8 mouse cellular contexts compared by ENCODE assay signal in genomic region chr2:155613326-155613755, GRCm38 (mm10). TPM values are rescaled to one million over a fixed set of nuclear protein-coding genes. Genes with fewer than 3 reads are reported as not detected.
DNase-seq lines count a peak whose midpoint lies in the region; ATAC-seq and TF ChIP-seq lines count a peak whose summit lies in the region.

No protein-coding gene starts in this region.

- no peaks in the 10 kb centered on the region for H3K27me3 ChIP-seq in lung, postnatal 0 days (replicated peaks; ENCODE audit: insufficient read depth, low read length)

- peaks cover 3% of the 10 kb centered on the region; the same call in 1 of the 2 replicates for H3K4me1 ChIP-seq in lung, postnatal 0 days (ENCODE audit: insufficient read depth, low read depth, low read length)
- H3K4me1 ChIP-seq in olfactory bulb, adult 2 months (ENCODE audit: control insufficient read depth, insufficient read depth, low read length): peaks cover 7% of the 10 kb centered on the region

- WGBS in lung, postnatal 0 days: 3% methylated on average over 20 of the region's 20 CpGs
- WGBS in olfactory bulb, adult 2 months: 10% methylated on average over 20 of the region's 20 CpGs

- TF ChIP-seq EP300 in lung, postnatal 0 days (IDR thresholded peaks at IDR 0.05): no peak

- H3K4me2 ChIP-seq in lung, postnatal 0 days (replicated peaks; ENCODE audit: low read depth, low read length): peak overlapping the region; percentile 48

- H3K27ac ChIP-seq in lung, postnatal 0 days (ENCODE audit: low read length): no peak overlapping the region
- no peak overlapping the region for H3K27ac ChIP-seq in olfactory bulb, adult 2 months (ENCODE audit: insufficient read depth, low read depth, low read length)

- TF ChIP-seq POLR2A in olfactory bulb, adult 2 months (IDR thresholded peaks at IDR 0.05; ENCODE audit: insufficient read depth, low read depth, low read length): no peak

- no peaks in the 10 kb centered on the region for H3K36me3 ChIP-seq in lung, postnatal 0 days (ENCODE audit: insufficient read depth, low read length)

- peak; percentile 92 for ATAC-seq in granulocyte monocyte progenitor cell, adult 5-6 weeks (replicated peaks; ENCODE audit: poor library complexity, severe bottlenecking)
- ATAC-seq in lung, postnatal 0 days: peak; percentile 97

- H3K9me3 ChIP-seq in lung, postnatal 0 days (ENCODE audit: low read length): no peaks in the 10 kb centered on the region

- no peak overlapping the region for H3K9ac ChIP-seq in lung, postnatal 0 days (replicated peaks; ENCODE audit: low read depth)

- peak; percentile 57 for DNase-seq in urinary bladder, postnatal 25 days (ENCODE audit: low spot score)
- DNase-seq in urinary bladder, postnatal 10 days (ENCODE audit: low spot score): no peak
- DNase-seq in cerebellum, postnatal 25 days: peak; percentile 80 to 87
- DNase-seq in kidney, adult 8-10 months: peak; percentile 52 to 71
- DNase-seq in lung, postnatal 0 days (ENCODE audit: low spot score): peak; percentile 83
- no peak for DNase-seq in frontal cortex, postnatal 36 days (ENCODE audit: low spot score in 2 of 2)

- TF ChIP-seq CTCF in lung, postnatal 0 days (IDR thresholded peaks at IDR 0.05): no peak
- no peak for TF ChIP-seq CTCF in olfactory bulb, adult 2 months (IDR thresholded peaks at IDR 0.05; ENCODE audit: insufficient read depth, low read depth, low read length)

- H3K4me3 ChIP-seq in lung, postnatal 0 days (ENCODE audit: low read depth, low read length): peak overlapping the region; percentile 14; the same call in 1 of the 2 replicates
- H3K4me3 ChIP-seq in olfactory bulb, adult 2 months (ENCODE audit: insufficient read depth, low read depth, low read length): peak overlapping the region; percentile 31

RNA-seq across cellular contexts. Expression of gene Myh7b, which starts 2.3 kb away (rescaled TPM):
- total RNA-seq in granulocyte monocyte progenitor cell, adult 5-6 weeks (2014; fragmentation: Nextera tagmentation): 0.37 TPM in 1 of 2 replicates, not detected in the other
- total RNA-seq in granulocyte monocyte progenitor cell, adult 5-6 weeks (2017): not detected in 2 replicates
- polyA plus RNA-seq in lung, postnatal 0 days (2015; fragmentation: Nextera tagmentation; extraction: Ambion mirVana): 0.38 and 0.54 TPM in 2 replicates
- not detected in 2 replicates for polyA plus RNA-seq in olfactory bulb, adult 2 months (2012; ENCODE audit: insufficient read depth, insufficient read length, low replicate concordance, missing spikeins)

RNA-seq across cellular contexts. Expression of gene Gss, which starts 20.7 kb away (rescaled TPM):
- 17.0 and 18.2 TPM in 2 replicates for total RNA-seq in granulocyte monocyte progenitor cell, adult 5-6 weeks (2014; fragmentation: Nextera tagmentation)
- total RNA-seq in granulocyte monocyte progenitor cell, adult 5-6 weeks (2017): 16.7 and 21.6 TPM in 2 replicates
- 37.1 and 39.4 TPM in 2 replicates for polyA plus RNA-seq in lung, postnatal 0 days (2015; fragmentation: Nextera tagmentation; extraction: Ambion mirVana)
- not detected in 2 replicates for polyA plus RNA-seq in olfactory bulb, adult 2 months (2012; ENCODE audit: insufficient read depth, insufficient read length, low replicate concordance, missing spikeins)

Comparison
In these comparisons a context has a peak if more than half of its experiments do, and no peak if none do; other contexts are left out.
1. DNase-seq: peak in urinary bladder, postnatal 25 days (single experiment), cerebellum, postnatal 25 days (2 of 2), kidney, adult 8-10 months (2 of 2) and lung, postnatal 0 days (single experiment); none in urinary bladder, postnatal 10 days (single experiment) and frontal cortex, postnatal 36 days (0 of 2).